Mouse (Mus musculus) lung, embryonic 14.5 days (tissue): Measurements from ENCODE around the gene Gm49337. TPM values are rescaled to one million over a fixed set of nuclear protein-coding genes. Genes with fewer than 3 reads are reported as not detected.

Experiments used
- ATAC-seq: fragments of 200-750 bp; cut with Nextera tagmentation; 2 replicates; pipeline ENCODE4 v1.8.0; 2017; ENCODE audit warnings: mild to moderate bottlenecking, moderate TSS enrichment, moderate library complexity; ENCODE audit not compliant: insufficient read depth
- DNase-seq: peaks from one replicate; pipeline ENCODE4 v3.0.0-alpha.2; 2015
- H3K27ac ChIP-seq: fragments of 300-500 bp; sonication (generic); 2 replicates; pipeline ENCODE4 v1.5.1; 2014; ENCODE audit warnings: low read depth, mild to moderate bottlenecking, moderate library complexity
- H3K27me3 ChIP-seq: fragments of 300-500 bp; sonication (generic); 2 replicates; pipeline ENCODE4 v1.6.1; 2014; ENCODE audit warnings: low read length, control low read depth; ENCODE audit not compliant: insufficient read depth
- H3K36me3 ChIP-seq: fragments of 300-500 bp; sonication (generic); 2 replicates; pipeline ENCODE4 v1.6.1; 2014; ENCODE audit warnings: control low read depth; ENCODE audit not compliant: insufficient read depth
- H3K4me1 ChIP-seq: fragments of 300-500 bp; sonication (generic); 2 replicates; pipeline ENCODE4 v1.6.1; 2014; ENCODE audit warnings: antibody characterized with exemption, control low read depth; ENCODE audit not compliant: insufficient read depth
- H3K4me2 ChIP-seq: fragments of 300-500 bp; sonication (generic); 2 replicates; pipeline ENCODE4 v1.6.1; 2014; ENCODE audit warnings: mild to moderate bottlenecking
- H3K4me3 ChIP-seq: fragments of 300-500 bp; sonication (generic); 2 replicates; pipeline ENCODE4 v1.5.1; 2014; ENCODE audit warnings: low read depth, low read length
- H3K9ac ChIP-seq: fragments of 300-500 bp; sonication (generic); 2 replicates; pipeline ENCODE4 v1.6.1; 2014
- H3K9me3 ChIP-seq: fragments of 300-500 bp; sonication (generic); 2 replicates; pipeline ENCODE4 v1.6.1; 2016; ENCODE audit warnings: low read depth, low read length, control low read depth
- CTCF ChIP-seq: IDR thresholded peaks from 2 replicates; pipeline ENCODE4 v1.5.1; 2016; ENCODE audit warnings: antibody characterized with exemption, low read depth
- WGBS: fragments of 180-500 bp; shearing (Covaris S2); extraction: QIAGEN DNeasy Blood & Tissue Kit; methylation state at CpG from one replicate; pipeline ENCODE4 v1.1.7; 2014; 5-methylcytosine and 5-hydroxymethylcytosine counted together
- polyA plus RNA-seq: library from polyadenylated mRNA; unstranded; fragments of >200 nt; fragmentation: Nextera tagmentation; extraction: Ambion mirVana; gene quantifications from 2 replicates; pipeline ENCODE4 v1.2.1, GENCODE M21; 2014

Gm49337 gene
- not detected in 2 replicates for polyA plus RNA-seq

GRCm38 (mm10) chr4:116173072-116173471 lies at the start of gene Gm49337, which contains the start of gene 1700042G07Rik:
TSS of gene Gm49337 (plus strand) at chr4:116173384.
TSS of gene 1700042G07Rik (plus strand) at chr4:116173372.
- Histone ChIP-seq H3K4me2 (no peak within 1 kb of the TSS), H3K9ac (no peak within 1 kb of the TSS), H3K4me1 (peaks cover 15% of the 10 kb centered on the region), H3K9me3 (no peaks in the 10 kb centered on the region), H3K27me3 (no peaks in the 10 kb centered on the region), H3K4me3 (no peak within 1 kb of the TSS), H3K36me3 (no peaks in the 10 kb centered on the region), H3K27ac (no peak within 1 kb of the TSS)
- WGBS, result 85% methylated on average over 6 of the region's 6 CpGs
- no peak for TF ChIP-seq CTCF
- no peak for DNase-seq
- ATAC-seq, result no peak

GRCm38 (mm10) chr4:116123602-116124519 lies 49.3 kb upstream of the Gm49337 start, which contains the start of the genes Rad54l and Pomgnt1:
TSS of gene Rad54l (minus strand) at chr4:116123690.
TSS of gene Pomgnt1 (plus strand) at chr4:116123840.
- H3K4me1 ChIP-seq, result no peaks in the 10 kb centered on the region
- peak within 1 kb of the TSS; percentile 60 for H3K9ac ChIP-seq
- ATAC-seq (peak; percentile 100), DNase-seq (peak; percentile 99)
- H3K9me3 ChIP-seq, result no peaks in the 10 kb centered on the region
- peaks cover 4% of the 10 kb centered on the region for H3K36me3 ChIP-seq
- 5% methylated on average over 24 of the region's 24 CpGs for WGBS
- peak within 1 kb of the TSS; percentile 71; the same call in 1 of the 2 replicates for H3K27ac ChIP-seq
- no peaks in the 10 kb centered on the region for H3K27me3 ChIP-seq
- peak; percentile 59 for TF ChIP-seq CTCF
- peak within 1 kb of the TSS; percentile 80 for H3K4me2 ChIP-seq
- H3K4me3 ChIP-seq, result peak within 1 kb of the TSS; percentile 60

GRCm38 (mm10) chr4:116125803-116126386 lies 47.3 kb upstream of the Gm49337 start:
- WGBS, result 88% methylated on average over 4 of the region's 4 CpGs
- Histone ChIP-seq H3K27me3 (no peaks in the 10 kb centered on the region), H3K9me3 (no peaks in the 10 kb centered on the region), H3K4me3 (no peak overlapping the region), H3K4me2 (no peak overlapping the region), H3K4me1 (no peaks in the 10 kb centered on the region), H3K36me3 (no peaks in the 10 kb centered on the region), H3K27ac (no peak overlapping the region), H3K9ac (no peak overlapping the region)
- ATAC-seq (no peak), DNase-seq (no peak)
- no peak for TF ChIP-seq CTCF

GRCm38 (mm10) chr4:116127956-116128355 lies 45.2 kb upstream of the Gm49337 start:
- Histone ChIP-seq H3K4me3 (no peak overlapping the region), H3K9ac (no peak overlapping the region), H3K27me3 (no peaks in the 10 kb centered on the region), H3K27ac (no peak overlapping the region), H3K36me3 (no peaks in the 10 kb centered on the region), H3K9me3 (no peaks in the 10 kb centered on the region), H3K4me1 (no peaks in the 10 kb centered on the region), H3K4me2 (no peak overlapping the region)
- 75% methylated on average over 6 of the region's 6 CpGs for WGBS
- no peak for TF ChIP-seq CTCF
- ATAC-seq (no peak), DNase-seq (no peak)

GRCm38 (mm10) chr4:116133126-116133525 lies 40.1 kb upstream of the Gm49337 start:
- no peak for TF ChIP-seq CTCF
- DNase-seq (no peak), ATAC-seq (no peak)
- Histone ChIP-seq H3K4me1 (no peaks in the 10 kb centered on the region), H3K9ac (no peak overlapping the region), H3K36me3 (no peaks in the 10 kb centered on the region), H3K4me2 (no peak overlapping the region), H3K4me3 (no peak overlapping the region), H3K9me3 (no peaks in the 10 kb centered on the region), H3K27me3 (no peaks in the 10 kb centered on the region), H3K27ac (no peak overlapping the region)
- WGBS, result 83% methylated on average over 4 of the region's 4 CpGs

GRCm38 (mm10) chr4:116134990-116135389 lies 38.2 kb upstream of the Gm49337 start:
- Histone ChIP-seq H3K4me3 (no peak overlapping the region), H3K4me1 (no peaks in the 10 kb centered on the region), H3K36me3 (no peaks in the 10 kb centered on the region), H3K27ac (no peak overlapping the region), H3K27me3 (no peaks in the 10 kb centered on the region), H3K9ac (no peak overlapping the region), H3K4me2 (no peak overlapping the region), H3K9me3 (no peaks in the 10 kb centered on the region)
- ATAC-seq (peak; percentile 31; the same call in 1 of the 2 replicates), DNase-seq (peak; percentile 85)
- TF ChIP-seq CTCF, result peak; percentile 88
- 15% methylated on average over 2 of the region's 2 CpGs for WGBS
